9 mouse cellular contexts compared by ENCODE assay signal in the genomic region with DNA sequence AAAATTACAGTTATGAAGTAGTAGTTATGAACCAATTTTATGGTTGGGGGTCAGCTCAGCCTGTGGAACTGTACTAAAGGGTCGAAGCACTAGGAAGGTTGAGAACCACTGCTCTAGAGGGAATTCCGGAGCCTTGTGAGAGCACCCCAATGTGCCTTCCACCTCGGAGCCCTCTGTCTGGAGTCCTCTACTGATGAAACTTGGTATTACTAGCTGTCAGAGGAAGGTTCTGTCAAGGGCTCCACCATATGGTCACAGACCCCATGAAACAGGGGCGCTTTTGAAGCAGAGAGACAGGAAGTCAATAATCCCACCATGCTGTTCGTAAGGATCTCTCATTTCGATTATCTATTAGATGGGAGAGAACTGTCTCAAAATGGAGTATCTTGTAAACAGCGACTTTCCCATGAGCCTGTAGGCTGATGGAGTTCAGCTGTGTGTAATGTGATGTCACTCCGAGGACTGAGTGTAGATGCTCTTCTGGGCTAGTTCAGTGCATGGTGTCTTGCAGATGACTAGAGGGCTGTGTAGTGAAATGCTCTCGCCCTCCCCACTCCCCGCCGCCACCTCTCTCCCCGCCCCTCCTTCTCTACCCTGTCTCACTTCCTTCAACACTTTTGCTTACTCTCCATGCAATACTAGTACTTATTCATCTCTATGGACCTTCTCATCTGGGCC.
A peak's percentile ranks its signal among the peaks of the same experiment; 100 is the strongest.
DNase-seq lines count a peak whose midpoint lies in the region; ATAC-seq and TF ChIP-seq lines count a peak whose summit lies in the region.
"Had no signal": no experiment of that assay in that cellular context is flagged by ENCODE, and none has a peak within 500 bp of the region (broad histone marks: within the 10 kb centered on the region; RNA-seq: fewer than 3 reads in every experiment).

No protein-coding gene starts in this region.

- H3K27me3 ChIP-seq in heart, postnatal 0 days (ENCODE audit: control insufficient read depth, insufficient read depth, low read length): no peaks in the 10 kb centered on the region
- H3K27me3 ChIP-seq in midbrain, embryonic 13.5 days: no peaks in the 10 kb centered on the region
- no peaks in the 10 kb centered on the region for H3K27me3 ChIP-seq in midbrain, embryonic 10.5 days (ENCODE audit: low read depth, poor library complexity, severe bottlenecking)
- no peaks in the 10 kb centered on the region for H3K27me3 ChIP-seq in stomach, embryonic 15.5 days (replicated peaks)
- 0 out of 2 replicates have a peak, but pooled peaks cover 3% of the 10 kb centered on the region for H3K27me3 ChIP-seq in heart, embryonic 12.5 days (replicated peaks)
- H3K27me3 ChIP-seq: heart, embryonic 15.5 days had no signal

- TF ChIP-seq EP300 in heart, postnatal 0 days (IDR thresholded peaks at IDR 0.05; ENCODE audit: low read depth): no peak

- no peak overlapping the region for H3K27ac ChIP-seq in heart, postnatal 0 days (ENCODE audit: low read depth)
- no peak overlapping the region for H3K27ac ChIP-seq in midbrain, embryonic 13.5 days
- no peak overlapping the region for H3K27ac ChIP-seq in midbrain, embryonic 10.5 days (replicated peaks)
- H3K27ac ChIP-seq in cortical plate, adult 2 months (ENCODE audit: insufficient read depth, low read length): no peak overlapping the region
- no peak overlapping the region for H3K27ac ChIP-seq in stomach, embryonic 15.5 days
- no peak overlapping the region for H3K27ac ChIP-seq in heart, embryonic 12.5 days (ENCODE audit: poor library complexity, severe bottlenecking)
- H3K27ac ChIP-seq: heart, embryonic 15.5 days had no signal

- peak; percentile 32 for TF ChIP-seq CTCF in heart, postnatal 0 days (IDR thresholded peaks at IDR 0.05; ENCODE audit: low read depth)
- peak; percentile 35; the same call in 1 of the 2 replicates for TF ChIP-seq CTCF in cortical plate, adult 2 months (IDR thresholded peaks at IDR 0.05; ENCODE audit: extremely low read depth, insufficient read depth, low read length)

- intact Hi-C loops in heart, postnatal 14 days (cut with DNase I): loop anchor here (1.0 to 5.0 kb wide), 7 partner anchors 100 to 935 kb away; a partner anchor contains a TSS

- H3K4me2 ChIP-seq in heart, postnatal 0 days (ENCODE audit: low read depth, low read length): no peak overlapping the region
- H3K4me2 ChIP-seq in midbrain, embryonic 13.5 days (replicated peaks): no peak overlapping the region
- H3K4me2 ChIP-seq in stomach, embryonic 15.5 days: no peak overlapping the region
- no peak overlapping the region for H3K4me2 ChIP-seq in heart, embryonic 12.5 days
- H3K4me2 ChIP-seq: heart, embryonic 15.5 days had no signal

- no peak for ATAC-seq in heart, postnatal 0 days (ENCODE audit: insufficient read depth, low read depth)
- ATAC-seq in midbrain, embryonic 13.5 days: peak; percentile 32; the same call in 1 of the 2 replicates
- 0 out of 2 replicates have a peak, but pooled peaks have one; percentile 27 for ATAC-seq in stomach, embryonic 15.5 days (ENCODE audit: insufficient read depth, low FRiP score, low read depth)
- no peak for ATAC-seq in heart, embryonic 12.5 days (ENCODE audit: insufficient number of reproducible peaks, low FRiP score)

- TF ChIP-seq POLR2A in cortical plate, adult 2 months (IDR thresholded peaks at IDR 0.05; ENCODE audit: extremely low read depth, insufficient read depth, low read length): no peak

- H3K4me3 ChIP-seq in heart, postnatal 0 days (ENCODE audit: low read depth, low read length): no peak overlapping the region
- no peak overlapping the region for H3K4me3 ChIP-seq in midbrain, embryonic 13.5 days (replicated peaks)
- H3K4me3 ChIP-seq in midbrain, embryonic 10.5 days: no peak overlapping the region
- no peak overlapping the region for H3K4me3 ChIP-seq in cortical plate, adult 2 months (ENCODE audit: insufficient read depth, low read length)
- no peak overlapping the region for H3K4me3 ChIP-seq in stomach, embryonic 15.5 days (replicated peaks)
- H3K4me3 ChIP-seq in heart, embryonic 12.5 days: no peak overlapping the region
- H3K4me3 ChIP-seq: heart, embryonic 15.5 days had no signal

- 66% methylated on average over 12 of the region's 12 CpGs for WGBS in heart, postnatal 0 days
- 82% methylated on average over 12 of the region's 12 CpGs for WGBS in midbrain, embryonic 13.5 days
- WGBS in midbrain, embryonic 10.5 days: 81% methylated on average over 12 of the region's 12 CpGs
- 71% methylated on average over 12 of the region's 12 CpGs for WGBS in stomach, embryonic 15.5 days
- WGBS in heart, embryonic 12.5 days: 70% methylated on average over 12 of the region's 12 CpGs

- no peaks in the 10 kb centered on the region for H3K36me3 ChIP-seq in heart, postnatal 0 days (replicated peaks; ENCODE audit: control insufficient read depth, insufficient read depth, low read length)
- H3K36me3 ChIP-seq in midbrain, embryonic 13.5 days: no peaks in the 10 kb centered on the region
- H3K36me3 ChIP-seq in midbrain, embryonic 10.5 days: no peaks in the 10 kb centered on the region
- no peaks in the 10 kb centered on the region for H3K36me3 ChIP-seq in stomach, embryonic 15.5 days
- H3K36me3 ChIP-seq in heart, embryonic 12.5 days: no peaks in the 10 kb centered on the region
- H3K36me3 ChIP-seq: heart, embryonic 15.5 days had no signal

- no peaks in the 10 kb centered on the region for H3K9me3 ChIP-seq in heart, postnatal 0 days (replicated peaks; ENCODE audit: control insufficient read depth, low read length)
- no peaks in the 10 kb centered on the region for H3K9me3 ChIP-seq in midbrain, embryonic 13.5 days
- no peaks in the 10 kb centered on the region for H3K9me3 ChIP-seq in midbrain, embryonic 10.5 days (replicated peaks)
- H3K9me3 ChIP-seq in stomach, embryonic 15.5 days: no peaks in the 10 kb centered on the region
- H3K9me3 ChIP-seq in heart, embryonic 12.5 days (replicated peaks): 0 out of 2 replicates have a peak, but pooled peaks cover 2% of the 10 kb centered on the region
- H3K9me3 ChIP-seq: heart, embryonic 15.5 days had no signal

- H3K4me1 ChIP-seq in heart, postnatal 0 days (ENCODE audit: control insufficient read depth, insufficient read depth): no peaks in the 10 kb centered on the region
- no peaks in the 10 kb centered on the region for H3K4me1 ChIP-seq in midbrain, embryonic 13.5 days (replicated peaks)
- H3K4me1 ChIP-seq in midbrain, embryonic 10.5 days: no peaks in the 10 kb centered on the region; the same call in 1 of the 2 replicates
- H3K4me1 ChIP-seq in cortical plate, adult 2 months (ENCODE audit: control insufficient read depth, insufficient read depth, low read length): no peaks in the 10 kb centered on the region; the same call in 1 of the 2 replicates
- H3K4me1 ChIP-seq in stomach, embryonic 15.5 days: no peaks in the 10 kb centered on the region
- H3K4me1 ChIP-seq in heart, embryonic 12.5 days (replicated peaks): no peaks in the 10 kb centered on the region
- H3K4me1 ChIP-seq: heart, embryonic 15.5 days had no signal

- no peak for DNase-seq in heart, postnatal 0 days (ENCODE audit: low spot score)
- no peak for DNase-seq in heart, postnatal 14 days
- no peak for DNase-seq in midbrain, embryonic 10.5 days (ENCODE audit: low spot score)
- DNase-seq in urinary bladder, postnatal 36 days (ENCODE audit: low spot score in 2 of 2): no peak

- no peak overlapping the region for H3K9ac ChIP-seq in heart, postnatal 0 days (replicated peaks; ENCODE audit: low read depth, low read length)
- no peak overlapping the region for H3K9ac ChIP-seq in midbrain, embryonic 13.5 days (replicated peaks)
- no peak overlapping the region for H3K9ac ChIP-seq in stomach, embryonic 15.5 days
- H3K9ac ChIP-seq in heart, embryonic 12.5 days: no peak overlapping the region
- H3K9ac ChIP-seq: heart, embryonic 15.5 days had no signal

Comparison
In these comparisons a context has a peak if more than half of its experiments do, and no peak if none do; other contexts are left out.
1. ATAC-seq: peak in midbrain, embryonic 13.5 days (single experiment) and stomach, embryonic 15.5 days (single experiment); none in heart, postnatal 0 days (single experiment) and heart, embryonic 12.5 days (single experiment).